Mouse (Mus musculus): ENCODE data around the gene Iqsec1. TPM values are rescaled to one million over a fixed set of nuclear protein-coding genes. Genes with fewer than 3 reads are reported as not detected.

The Iqsec1 gene
- total and polyA plus RNA-seq, 3 experiments = 17.0 to 90.4 (median 83.5) TPM

- peaks cover 4 to 21% of the 10 kb centered on the region in 2 experiments; a peak in 3 of 4 replicates for H3K4me1 ChIP-seq (ENCODE audit: control insufficient read depth in 1 of 2, insufficient read depth in 2 of 2)
- no peak for DNase-seq (ENCODE audit: extremely low read depth)
- peaks cover 32% of the 10 kb centered on the region for H3K27me3 ChIP-seq (replicated peaks)
- H3K27ac ChIP-seq (ENCODE audit: insufficient read depth, low read depth) = no peak overlapping the region
- no peak overlapping the region for H3K4me3 ChIP-seq (replicated peaks in 1 of 3; ENCODE audit: low read depth in 2 of 3, low read length in 2 of 3, poor library complexity in 1 of 3)
- H3K79me2 ChIP-seq (replicated peaks; ENCODE audit: control insufficient read depth, extremely low read depth, insufficient read depth, poor library complexity, severe bottlenecking) = no peaks in the 10 kb centered on the region
- H3K36me3 ChIP-seq (replicated peaks in 1 of 2; ENCODE audit: control insufficient read depth in 1 of 2, insufficient read depth in 1 of 2, low read length in 1 of 2) = no peaks in the 10 kb centered on the region
- in situ Hi-C loops (cut with MboI; ENCODE audit: low pct_ligation_motif_present, low pct_unique_long_range_greater_than_20kb, low sequenced_read_pairs) = loop anchor here (25.0 kb wide), 1 partner anchor 151 kb away; no protein-coding TSS in a partner anchor
- dilution Hi-C loops (cut with MboI; ENCODE audit: extremely low pct_ligation_motif_present, extremely low pct_unique_long_range_greater_than_20kb, low sequenced_read_pairs) = no loop called here
- TF ChIP-seq ZKSCAN1 (IDR thresholded peaks at IDR 0.05; ENCODE audit: borderline replicate concordance, low read depth, low read length) (no peak), IRF4 (IDR thresholded peaks at IDR 0.05; ENCODE audit: low read depth, low read length) (no peak), RAD21 (IDR thresholded peaks at IDR 0.05; ENCODE audit: low read depth, low read length) (no peak), EP300 (IDR thresholded peaks at IDR 0.05; ENCODE audit: low read length) (no peak), PAX5 (IDR thresholded peaks at IDR 0.05; ENCODE audit: low read length) (no peak), BHLHE40 (IDR thresholded peaks at IDR 0.05; ENCODE audit: low read depth, low read length) (no peak), E2F4 (IDR thresholded peaks at IDR 0.05; ENCODE audit: insufficient replicate concordance, low read depth, low read length) (no peak), CHD2 (IDR thresholded peaks at IDR 0.05; ENCODE audit: low read length) (no peak), TCF12 (IDR thresholded peaks at IDR 0.05; ENCODE audit: low read depth, low read length) (no peak), TBP (conservative IDR thresholded peaks at IDR 0.05; ENCODE audit: low read depth, low read length) (no peak), ZNF384 (IDR thresholded peaks at IDR 0.05; ENCODE audit: low read depth, low read length) (no peak)
- H3K9ac ChIP-seq (ENCODE audit: insufficient read depth, low read depth) = no peak overlapping the region
- no peak overlapping the region for H3K4me2 ChIP-seq (ENCODE audit: insufficient read depth, low read depth, poor library complexity, severe bottlenecking)
- H3K9me3 ChIP-seq (replicated peaks; ENCODE audit: low read length) = no peaks in the 10 kb centered on the region
These were observed 175.0 kb downstream of the Iqsec1 start for GRCm38 (mm10) chr6:90813526-90813925.

- no peaks in the 10 kb centered on the region for H3K9me3 ChIP-seq (replicated peaks; ENCODE audit: low read length)
- H3K36me3 ChIP-seq (replicated peaks in 1 of 2; ENCODE audit: control insufficient read depth in 1 of 2, insufficient read depth in 1 of 2, low read length in 1 of 2) = no peaks in the 10 kb centered on the region
- no peak overlapping the region for H3K9ac ChIP-seq (ENCODE audit: insufficient read depth, low read depth)
- peaks cover 32% of the 10 kb centered on the region for H3K27me3 ChIP-seq (replicated peaks)
- dilution Hi-C loops (cut with MboI; ENCODE audit: extremely low pct_ligation_motif_present, extremely low pct_unique_long_range_greater_than_20kb, low sequenced_read_pairs) = no loop called here
- H3K4me1 ChIP-seq (ENCODE audit: control insufficient read depth in 1 of 2, insufficient read depth in 2 of 2) = peaks cover 4 to 28% of the 10 kb centered on the region in 2 experiments; a peak in 3 of 4 replicates
- no peak overlapping the region for H3K4me2 ChIP-seq (ENCODE audit: insufficient read depth, low read depth, poor library complexity, severe bottlenecking)
- no peak overlapping the region for H3K27ac ChIP-seq (ENCODE audit: insufficient read depth, low read depth)
- no peak overlapping the region for H3K4me3 ChIP-seq (replicated peaks in 1 of 3; ENCODE audit: low read depth in 2 of 3, low read length in 2 of 3, poor library complexity in 1 of 3)
- in situ Hi-C loops (cut with MboI; ENCODE audit: low pct_ligation_motif_present, low pct_unique_long_range_greater_than_20kb, low sequenced_read_pairs) = loop anchor here (25.0 kb wide), 1 partner anchor 150 kb away; no protein-coding TSS in a partner anchor
- DNase-seq (ENCODE audit: extremely low read depth) = no peak
- H3K79me2 ChIP-seq (replicated peaks; ENCODE audit: control insufficient read depth, extremely low read depth, insufficient read depth, poor library complexity, severe bottlenecking) = no peaks in the 10 kb centered on the region
- no peak for TF ChIP-seq TBP (conservative IDR thresholded peaks at IDR 0.05; ENCODE audit: low read depth, low read length)
- no peak for TF ChIP-seq ZKSCAN1 (IDR thresholded peaks at IDR 0.05; ENCODE audit: borderline replicate concordance, low read depth, low read length)
- no peak for TF ChIP-seq MAFK (IDR thresholded peaks at IDR 0.05; ENCODE audit: insufficient replicate concordance, low read length)
- TF ChIP-seq KAT2A (IDR thresholded peaks at IDR 0.05; ENCODE audit: insufficient replicate concordance, low read length) = no peak
- no peak for TF ChIP-seq EP300 (IDR thresholded peaks at IDR 0.05; ENCODE audit: low read length)
- TF ChIP-seq NELFE (IDR thresholded peaks at IDR 0.05; ENCODE audit: low read depth, low read length) = no peak
- no peak for TF ChIP-seq SMC3 (IDR thresholded peaks at IDR 0.05; ENCODE audit: low read depth, low read length)
- TF ChIP-seq GABPA (IDR thresholded peaks at IDR 0.05; ENCODE audit: insufficient replicate concordance, low read depth, low read length) = no peak
- TF ChIP-seq MXI1 (IDR thresholded peaks at IDR 0.05; ENCODE audit: low read depth, low read length) = no peak
- TF ChIP-seq SIN3A (IDR thresholded peaks at IDR 0.05; ENCODE audit: low read length) = no peak
- no peak for TF ChIP-seq HCFC1 (IDR thresholded peaks at IDR 0.05; ENCODE audit: low read depth, low read length)
- TF ChIP-seq JUND (conservative IDR thresholded peaks at IDR 0.05; ENCODE audit: low read depth, low read length) = no peak
- TF ChIP-seq CTCF (conservative IDR thresholded peaks at IDR 0.05 in 1 of 2, IDR thresholded peaks at IDR 0.05 in 1 of 2; ENCODE audit: low read depth in 2 of 2, low read length in 2 of 2) = no peak
- TF ChIP-seq USF2 (conservative IDR thresholded peaks at IDR 0.05; ENCODE audit: low read depth, low read length) = no peak
- TF ChIP-seq IRF4 (IDR thresholded peaks at IDR 0.05; ENCODE audit: low read depth, low read length) = no peak
- no peak for TF ChIP-seq CHD1 (IDR thresholded peaks at IDR 0.05; ENCODE audit: low read depth, low read length)
These were observed 175.9 kb downstream of the Iqsec1 start for GRCm38 (mm10) chr6:90812584-90812983.
